Comparison of ENCODE assay signal across 7 mouse cellular contexts in genomic region chr6:100833811-100834481, GRCm38 (mm10). TPM values are rescaled to one million over a fixed set of nuclear protein-coding genes. Genes with fewer than 3 reads are reported as not detected.
DNase-seq lines count a peak whose midpoint lies in the region; ATAC-seq and TF ChIP-seq lines count a peak whose summit lies in the region.

No protein-coding gene starts in this region.

- peak overlapping the region; percentile 77 for H3K4me3 ChIP-seq in embryonic facial prominence, embryonic 11.5 days (ENCODE audit: low read depth, low read length)
- peak overlapping the region; percentile 82 for H3K4me3 ChIP-seq in limb, embryonic 11.5 days (ENCODE audit: low read depth, low read length)
- H3K4me3 ChIP-seq in midbrain, embryonic 13.5 days (replicated peaks) = peak overlapping the region; percentile 88
- peak overlapping the region; percentile 94 for H3K4me3 ChIP-seq in spleen, adult 2 months (ENCODE audit: extremely low read depth, insufficient read depth, insufficient read length)

- H3K27ac ChIP-seq in embryonic facial prominence, embryonic 11.5 days (replicated peaks; ENCODE audit: low read depth, low read length) = peak overlapping the region; percentile 85
- peak overlapping the region; percentile 87 for H3K27ac ChIP-seq in limb, embryonic 11.5 days (replicated peaks; ENCODE audit: low read depth, low read length)
- H3K27ac ChIP-seq in midbrain, embryonic 13.5 days = peak overlapping the region; percentile 94
- H3K27ac ChIP-seq in spleen, adult 2 months (ENCODE audit: insufficient read depth, low read length) = peak overlapping the region; percentile 74

- peak overlapping the region; percentile 88 for H3K9ac ChIP-seq in embryonic facial prominence, embryonic 11.5 days (replicated peaks; ENCODE audit: low read length)
- peak overlapping the region; percentile 90 for H3K9ac ChIP-seq in limb, embryonic 11.5 days (ENCODE audit: low read length)
- H3K9ac ChIP-seq in midbrain, embryonic 13.5 days (replicated peaks) = peak overlapping the region; percentile 87

- H3K36me3 ChIP-seq in embryonic facial prominence, embryonic 11.5 days (replicated peaks; ENCODE audit: control insufficient read depth, insufficient read depth, low read depth, low read length) = peaks cover 6% of the 10 kb centered on the region; the same call in 1 of the 2 replicates
- peaks cover 18% of the 10 kb centered on the region for H3K36me3 ChIP-seq in limb, embryonic 11.5 days (ENCODE audit: control insufficient read depth, insufficient read depth, low read length)
- peaks cover 30% of the 10 kb centered on the region for H3K36me3 ChIP-seq in midbrain, embryonic 13.5 days
- peaks cover 13% of the 10 kb centered on the region for H3K36me3 ChIP-seq in spleen, adult 2 months (ENCODE audit: control insufficient read depth, insufficient read depth, low read length)

- WGBS in embryonic facial prominence, embryonic 11.5 days = under 1% methylated on average over 51 of the region's 72 CpGs
- under 1% methylated on average over 48 of the region's 72 CpGs for WGBS in limb, embryonic 11.5 days
- 1% methylated on average over 62 of the region's 72 CpGs for WGBS in midbrain, embryonic 13.5 days
- WGBS in spleen, adult 2 months = under 1% methylated on average over 63 of the region's 72 CpGs

- TF ChIP-seq POLR2A in spleen, adult 2 months (IDR thresholded peaks at IDR 0.05; ENCODE audit: low read depth, low read length) = no peak

- peak; percentile 81 for ATAC-seq in embryonic facial prominence, embryonic 11.5 days (replicated peaks; ENCODE audit: insufficient number of reproducible peaks, low FRiP score, low TSS enrichment, low read depth)
- ATAC-seq in limb, embryonic 11.5 days (ENCODE audit: insufficient number of reproducible peaks, low FRiP score, low TSS enrichment, low read depth) = peak; percentile 88
- ATAC-seq in midbrain, embryonic 13.5 days = peak; percentile 95

- no peaks in the 10 kb centered on the region for H3K9me3 ChIP-seq in embryonic facial prominence, embryonic 11.5 days (replicated peaks; ENCODE audit: control insufficient read depth, low read length)
- no peaks in the 10 kb centered on the region for H3K9me3 ChIP-seq in limb, embryonic 11.5 days (ENCODE audit: control insufficient read depth, low read length)
- no peaks in the 10 kb centered on the region for H3K9me3 ChIP-seq in midbrain, embryonic 13.5 days

- no peaks in the 10 kb centered on the region for H3K4me1 ChIP-seq in embryonic facial prominence, embryonic 11.5 days (ENCODE audit: control insufficient read depth, insufficient read depth, low read length)
- H3K4me1 ChIP-seq in limb, embryonic 11.5 days (ENCODE audit: control insufficient read depth, insufficient read depth, low read length) = peaks cover 2% of the 10 kb centered on the region; the same call in 1 of the 2 replicates
- H3K4me1 ChIP-seq in midbrain, embryonic 13.5 days (replicated peaks) = peaks cover 41% of the 10 kb centered on the region
- peaks cover 5% of the 10 kb centered on the region for H3K4me1 ChIP-seq in spleen, adult 2 months (ENCODE audit: control insufficient read depth, insufficient read depth, insufficient read length)

- no peak for TF ChIP-seq CTCF in spleen, adult 2 months (IDR thresholded peaks at IDR 0.05; ENCODE audit: extremely low read depth, insufficient read depth, insufficient read length, insufficient replicate concordance)

- H3K27me3 ChIP-seq in embryonic facial prominence, embryonic 11.5 days (ENCODE audit: control insufficient read depth, insufficient read depth, low read length) = no peaks in the 10 kb centered on the region
- H3K27me3 ChIP-seq in limb, embryonic 11.5 days (ENCODE audit: control insufficient read depth, insufficient read depth, low read length) = no peaks in the 10 kb centered on the region
- H3K27me3 ChIP-seq in midbrain, embryonic 13.5 days = no peaks in the 10 kb centered on the region
- no peaks in the 10 kb centered on the region for H3K27me3 ChIP-seq in spleen, adult 2 months (ENCODE audit: control insufficient read depth, insufficient read depth, low read length)

- DNase-seq in adrenal gland, postnatal 25 days = peak; percentile 60
- DNase-seq in embryonic facial prominence, embryonic 11.5 days (ENCODE audit: low spot score) = peak; percentile 59
- DNase-seq in heart, adult 11 months = peak; percentile 96
- DNase-seq in kidney, adult 18-20 months = peak; percentile 64
- peak; percentile 77 for DNase-seq in limb, embryonic 11.5 days (ENCODE audit: low spot score)
- peak in 1 of 2 experiments; percentile 45 for DNase-seq in spleen, adult 2 months (ENCODE audit: low read depth in 1 of 2, low spot score in 2 of 2)

- H3K4me2 ChIP-seq in embryonic facial prominence, embryonic 11.5 days (ENCODE audit: low read depth, low read length) = peak overlapping the region; percentile 13
- H3K4me2 ChIP-seq in limb, embryonic 11.5 days (ENCODE audit: low read depth, severe bottlenecking) = peak overlapping the region; percentile 38
- H3K4me2 ChIP-seq in midbrain, embryonic 13.5 days (replicated peaks) = peak overlapping the region; percentile 65

RNA-seq across cellular contexts. Expression of gene Ppp4r2, which starts 0.5 kb away (rescaled TPM):
- 71.3 and 86.9 TPM in 2 replicates for total RNA-seq in adrenal gland, postnatal 25 days (2021)
- polyA plus RNA-seq in embryonic facial prominence, embryonic 11.5 days (2014; fragmentation: Nextera tagmentation; extraction: Ambion mirVana) = 33.1 and 35.5 TPM in 2 replicates
- polyA plus RNA-seq in limb, embryonic 11.5 days (2014; fragmentation: Nextera tagmentation; extraction: Ambion mirVana) = 38.0 and 41.6 TPM in 2 replicates
- polyA plus RNA-seq in midbrain, embryonic 13.5 days (2015; fragmentation: Nextera tagmentation; extraction: Ambion mirVana) = 26.4 and 26.6 TPM in 2 replicates
- 10.1 and 11.5 TPM in 2 replicates for polyA plus RNA-seq in spleen, adult 2 months (2012; rRNA removed)

Comparison
In these comparisons a context has a peak if more than half of its experiments do, and no peak if none do; other contexts are left out.
1. H3K4me2 ChIP-seq: peak in every context shown above with its lines; median percentile 65 in midbrain, embryonic 13.5 days; 38 in limb, embryonic 11.5 days; 13 in embryonic facial prominence, embryonic 11.5 days.